Mouse (Mus musculus) heart, adult 18-20 months (tissue): ENCODE results near the gene Nkpd1. TPM values are rescaled to one million over a fixed set of nuclear protein-coding genes. Genes with fewer than 3 reads are reported as not detected.

Source experiments
- DNase-seq, 2 experiments: peaks; one replicate each; pipeline ENCODE4 v3.0.0; 2021 to 2022; ENCODE audit warnings: mixed read lengths in 1 of 2
- total RNA-seq, 2 experiments: library from RNA; stranded (reverse); gene quantifications; 2 replicates each; pipeline ENCODE4 v1.2.3; 2021

The Nkpd1 gene
- total RNA-seq, 2 experiments from 2014 or later: 0.18 TPM; not detected in 1

DNA sequence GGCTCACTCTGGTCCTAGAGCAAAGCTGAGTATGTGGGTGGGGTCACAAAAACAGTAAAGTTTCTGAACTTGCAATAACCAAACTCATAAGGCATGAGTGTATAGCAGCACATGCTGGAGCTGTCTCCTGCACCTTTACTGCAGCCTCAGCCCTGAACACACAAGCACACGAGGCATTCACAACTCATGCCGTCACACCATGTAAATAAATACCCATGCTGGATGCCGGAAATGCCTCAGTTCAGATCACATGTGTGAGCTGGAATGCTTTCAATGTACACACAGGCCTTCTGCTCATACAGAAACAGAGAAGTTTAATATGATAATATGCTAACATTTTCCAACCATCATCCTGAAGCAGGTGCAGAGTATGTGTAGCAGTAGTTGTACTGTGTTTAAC is 28.4 kb downstream of the Nkpd1 start:
- DNase-seq: no peak

DNA sequence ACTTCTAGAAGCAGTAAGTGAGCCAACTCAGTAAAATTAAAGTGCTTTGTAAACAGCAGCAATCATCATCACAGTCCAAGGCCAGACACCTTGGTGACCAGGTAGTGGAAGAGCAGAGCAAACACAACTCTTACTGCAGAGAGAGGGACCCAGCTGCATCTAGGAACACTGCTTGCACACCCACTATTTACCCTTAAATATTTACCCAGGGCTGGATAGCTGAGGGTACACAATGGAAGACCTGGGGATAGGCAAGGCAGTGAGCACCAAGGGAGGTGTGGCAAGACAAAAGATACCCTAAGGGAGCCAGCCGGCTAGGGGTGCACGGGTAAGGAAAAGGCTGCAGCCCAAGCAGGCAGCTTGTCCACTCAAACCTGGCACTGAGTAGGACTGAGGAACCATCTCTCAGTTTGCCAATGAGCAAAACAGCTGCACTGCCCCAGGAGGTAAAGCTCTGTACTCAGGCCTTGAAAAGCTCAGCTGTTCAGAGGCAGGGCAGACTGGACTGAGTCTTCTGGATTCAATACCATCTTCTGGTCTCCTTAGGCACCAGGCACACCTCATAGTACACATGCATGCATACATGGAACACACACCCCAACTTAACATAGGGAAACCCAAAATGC is 29.8 kb downstream of the Nkpd1 start:
- DNase-seq: no peak

DNA sequence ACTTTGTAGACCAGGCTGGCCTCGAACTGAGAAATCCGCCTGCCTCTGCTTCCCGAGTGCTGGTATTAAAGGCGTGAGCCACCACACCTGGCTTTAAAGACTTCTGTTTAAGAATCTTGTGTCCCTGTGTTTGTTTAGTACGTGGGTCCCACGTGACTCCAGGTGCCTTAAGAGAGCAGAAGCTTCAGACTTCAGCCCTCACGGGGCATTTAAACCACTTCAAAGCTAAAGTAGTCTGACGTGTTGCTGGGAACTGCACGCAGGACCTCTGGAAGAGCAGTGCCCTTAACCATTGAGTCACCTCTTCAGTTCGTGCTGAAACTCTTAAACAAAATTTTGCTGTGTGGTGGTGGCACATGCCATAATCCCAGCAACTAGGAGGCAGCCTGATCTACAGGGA is 31.8 kb downstream of the Nkpd1 start:
- no peak for DNase-seq

DNA sequence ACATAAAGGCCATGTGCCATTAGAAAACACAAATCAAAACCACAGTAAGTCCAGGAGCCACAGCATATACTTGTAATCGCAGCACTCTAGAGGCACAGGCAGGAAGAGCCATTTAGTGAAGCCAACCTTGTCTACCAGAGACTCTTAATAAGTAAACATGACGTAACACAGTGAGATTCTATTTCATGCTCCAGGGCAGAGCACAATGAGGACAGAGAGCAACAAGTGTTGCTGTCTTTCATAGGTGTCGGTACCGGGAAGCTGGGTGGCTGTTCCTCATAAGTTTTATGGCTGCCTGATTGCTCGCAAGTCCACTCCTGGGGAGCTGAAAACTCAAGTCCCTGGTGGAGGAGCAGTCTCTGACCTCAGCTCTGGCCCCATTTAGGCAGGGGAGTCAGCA is 34.0 kb downstream of the Nkpd1 start:
- no peak for DNase-seq

DNA sequence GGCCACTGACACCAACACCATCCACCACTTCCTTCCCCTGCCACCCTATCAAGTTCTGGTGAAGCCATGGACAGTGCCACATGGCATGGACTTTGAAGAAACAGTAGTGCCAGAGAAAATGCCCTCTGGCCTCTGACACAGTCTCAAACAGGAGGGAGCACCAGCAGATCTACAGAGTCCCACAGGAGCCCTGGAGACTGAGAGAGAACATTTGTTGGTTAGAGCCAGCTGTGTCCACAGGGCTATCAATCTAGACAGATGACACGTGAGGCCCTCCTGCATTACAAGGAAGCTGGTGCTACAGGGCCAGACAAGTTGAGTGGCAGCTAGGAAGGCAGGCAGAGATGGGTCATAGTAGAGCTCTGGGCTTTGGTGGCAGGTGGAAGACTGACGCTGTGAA is 34.8 kb downstream of the Nkpd1 start:
- DNase-seq: no peak

DNA sequence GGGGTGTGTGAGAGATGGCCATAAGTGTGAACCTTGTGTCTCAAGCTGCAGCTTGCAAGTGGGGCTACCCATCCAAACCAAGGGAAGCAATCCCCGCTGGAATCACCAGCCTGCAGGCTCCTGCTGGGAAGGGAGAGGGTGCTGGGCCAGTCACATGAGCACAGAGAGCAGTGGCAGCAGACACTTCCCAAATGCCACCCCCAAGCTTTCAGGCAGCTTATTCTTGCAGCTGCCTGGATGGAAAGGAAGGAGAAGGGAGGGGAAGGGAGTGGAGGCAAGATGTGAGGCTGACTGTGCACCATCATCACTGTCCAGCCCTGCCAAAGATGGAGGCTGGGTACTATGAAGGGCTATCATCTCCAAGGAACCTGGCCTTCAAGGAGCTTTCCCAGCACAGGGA is 36.5 kb downstream of the Nkpd1 start:
- no peak for DNase-seq

DNA sequence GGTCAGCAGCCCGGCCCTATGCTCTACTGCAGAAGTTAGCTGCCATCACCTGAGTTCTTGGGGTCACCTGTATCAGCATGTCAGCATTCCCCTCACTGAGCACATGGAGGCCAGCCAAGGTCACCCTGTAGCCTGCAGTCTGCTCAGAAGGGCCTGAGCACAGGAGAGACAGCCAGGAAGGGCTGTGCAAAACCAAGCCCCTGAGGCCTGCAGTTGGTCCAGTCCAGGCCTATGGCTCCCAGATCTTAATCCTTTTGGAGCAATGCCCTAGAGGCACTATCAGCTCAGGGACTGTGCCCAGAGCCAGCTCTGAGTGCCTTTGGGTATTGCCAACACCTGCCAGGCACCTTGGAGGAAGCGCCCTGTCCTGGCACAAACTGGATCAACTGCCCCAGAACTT is 39.4 kb downstream of the Nkpd1 start:
- peak in 1 of 2 experiments; percentile 36 for DNase-seq

DNA sequence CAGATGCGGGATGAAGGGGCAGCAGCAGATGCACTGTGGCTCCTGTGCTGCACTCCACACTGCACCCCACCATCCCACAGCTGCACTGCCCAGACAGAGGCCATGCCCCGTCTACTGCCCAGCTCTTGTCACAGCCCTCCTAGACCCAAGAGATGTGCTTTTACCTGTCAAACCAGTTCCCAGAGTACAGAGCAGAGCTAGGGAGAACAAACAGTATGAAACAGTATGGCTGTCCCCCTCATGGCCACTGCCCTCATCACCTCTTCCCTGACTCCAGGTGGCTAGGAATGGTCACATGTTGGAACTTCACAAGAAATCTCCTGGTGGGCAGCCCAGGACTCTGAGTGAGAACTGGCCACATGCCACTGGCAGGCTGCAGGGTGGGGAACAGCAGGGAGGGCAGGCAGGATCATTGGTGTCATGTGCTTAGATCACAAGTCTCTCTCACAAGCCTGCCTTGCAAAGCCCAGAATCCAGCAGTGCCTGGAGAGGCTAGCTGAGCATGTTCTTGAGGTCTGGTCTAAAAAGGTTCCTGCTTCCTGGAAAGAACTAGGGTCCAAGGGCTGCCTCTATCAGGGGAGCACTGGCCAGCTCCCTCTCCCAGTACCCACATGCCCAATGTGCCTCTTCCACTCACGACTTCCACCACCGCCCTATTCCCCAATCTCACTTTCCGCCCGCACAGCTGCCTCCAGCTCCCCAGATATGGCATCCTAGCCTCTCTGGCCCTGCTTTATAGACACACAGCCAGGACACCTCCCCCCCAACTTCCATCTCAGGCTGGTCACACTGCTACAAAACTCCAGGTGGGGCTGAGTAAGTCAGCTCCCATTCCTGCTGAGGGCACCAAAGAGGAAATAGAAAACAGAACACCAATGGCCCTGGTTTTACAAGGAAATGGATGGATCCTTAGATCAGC is 40.6 kb downstream of the Nkpd1 start:
- peak; percentile 56 to 68 for DNase-seq

DNA sequence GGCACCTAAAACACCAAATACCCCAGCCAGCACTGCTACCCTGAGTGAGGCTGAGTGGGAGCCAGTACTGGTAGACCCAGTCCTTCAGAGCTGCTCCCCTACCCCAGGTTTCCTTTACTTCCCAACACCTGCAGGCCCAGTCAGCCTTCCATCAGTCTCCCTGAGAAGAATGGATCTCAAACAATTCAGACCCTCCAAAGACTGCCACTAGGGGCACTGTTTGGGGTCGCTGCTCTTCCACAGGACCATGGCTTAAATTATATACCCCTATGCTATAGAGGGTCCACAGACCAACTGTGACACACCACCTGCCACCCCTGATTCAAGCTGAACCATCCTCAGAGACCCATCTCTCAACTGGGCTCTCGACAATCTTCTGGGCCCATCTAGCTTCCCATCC is 41.3 kb downstream of the Nkpd1 start:
- DNase-seq: no peak

DNA sequence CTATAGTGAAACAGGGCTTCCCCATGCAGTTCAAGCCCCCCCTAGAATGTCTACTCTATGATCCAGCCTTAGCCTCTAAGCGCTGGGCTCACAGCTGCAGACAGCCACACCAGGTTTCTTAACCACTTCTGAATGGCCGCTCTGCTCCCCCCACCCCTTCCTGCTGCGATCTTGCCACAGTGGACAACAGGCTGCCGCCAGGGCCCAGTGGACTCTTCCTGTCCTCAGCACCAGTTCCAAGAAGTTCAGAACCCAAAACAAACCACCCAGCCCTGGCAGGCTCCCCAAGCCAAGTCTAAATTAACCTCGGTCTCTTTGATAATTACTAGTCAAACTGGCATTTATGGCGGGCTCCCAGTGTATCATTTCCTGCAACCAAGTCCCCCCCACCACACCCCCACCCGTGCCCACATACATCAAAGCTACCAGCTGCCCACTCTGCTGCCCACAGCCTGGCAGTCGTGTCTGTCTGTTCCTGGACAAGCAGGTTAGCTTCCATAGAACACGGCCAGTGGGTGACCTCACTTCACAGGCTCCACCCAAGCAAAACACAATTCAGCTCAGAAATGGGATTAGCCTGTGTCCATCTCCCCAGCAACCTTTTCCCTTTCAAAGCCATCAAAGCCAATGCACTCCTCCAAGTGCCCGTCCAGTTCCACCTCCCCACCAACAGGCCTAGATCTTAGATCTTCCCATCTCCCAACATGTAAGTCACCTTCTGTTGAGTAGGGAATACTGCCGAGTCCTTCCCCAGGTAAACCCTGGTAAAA is 43.0 kb downstream of the Nkpd1 start:
- DNase-seq: peak; percentile 30 to 33

DNA sequence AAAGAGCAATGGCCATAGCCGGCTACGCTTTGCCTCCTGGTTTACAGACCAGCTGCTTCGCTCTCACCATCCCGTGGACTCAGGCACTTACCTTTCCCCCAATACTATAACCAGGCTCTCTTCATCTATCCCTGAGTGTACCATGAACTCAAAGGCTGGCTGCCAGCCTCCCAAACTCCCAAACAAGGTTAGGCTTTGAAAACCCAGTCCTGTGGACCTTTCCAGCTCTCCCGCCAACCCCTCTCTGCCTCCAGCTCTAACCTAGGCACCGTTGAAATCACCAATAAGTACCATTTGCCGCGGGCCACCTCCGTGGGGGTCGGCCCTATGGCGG is 43.8 kb downstream of the Nkpd1 start:
- no peak for DNase-seq

DNA sequence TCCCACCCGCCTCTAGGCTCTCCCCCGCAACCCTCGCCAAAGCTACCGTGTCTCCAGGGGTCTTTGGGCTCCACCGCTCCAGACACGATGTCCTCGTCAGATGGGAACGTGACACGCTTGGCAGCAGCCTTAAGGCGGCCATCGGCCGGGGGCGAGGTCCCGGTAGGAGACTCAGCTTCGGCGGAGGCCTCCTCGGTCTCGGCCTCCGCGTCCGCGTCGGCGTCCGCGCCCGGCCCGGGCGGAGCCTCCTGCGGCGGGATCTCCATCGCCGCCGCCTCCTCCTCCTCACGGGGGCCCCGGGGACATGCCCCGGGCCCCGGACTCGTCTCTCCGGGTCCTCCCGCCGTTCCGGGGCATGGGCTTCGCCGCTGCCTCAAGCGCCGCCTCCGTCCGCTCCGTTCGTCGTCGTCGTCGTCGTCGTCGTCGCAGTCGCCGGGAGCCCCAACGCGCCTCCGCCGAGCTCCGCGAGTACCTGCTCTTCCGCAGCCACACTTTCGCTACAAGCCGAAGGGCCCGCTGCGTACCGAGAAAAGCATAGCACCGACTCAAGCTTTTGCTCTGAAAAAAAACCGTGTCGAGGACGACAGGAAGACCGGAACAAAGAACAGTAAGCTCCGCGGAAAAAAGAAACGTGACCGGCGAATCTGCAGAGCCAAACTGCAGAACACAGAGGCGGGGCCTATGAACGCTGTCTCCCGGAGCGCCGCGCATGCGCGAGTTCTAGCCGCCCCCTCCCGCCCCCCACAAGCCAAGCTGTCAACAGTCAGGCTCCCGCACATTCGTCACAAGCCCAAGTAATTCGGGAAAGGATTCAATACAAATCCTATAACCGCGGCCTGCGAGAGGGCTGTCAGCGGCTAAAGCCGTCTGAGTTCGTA is 44.4 kb downstream of the Nkpd1 start:
- peak; percentile 91 to 95 for DNase-seq

DNA sequence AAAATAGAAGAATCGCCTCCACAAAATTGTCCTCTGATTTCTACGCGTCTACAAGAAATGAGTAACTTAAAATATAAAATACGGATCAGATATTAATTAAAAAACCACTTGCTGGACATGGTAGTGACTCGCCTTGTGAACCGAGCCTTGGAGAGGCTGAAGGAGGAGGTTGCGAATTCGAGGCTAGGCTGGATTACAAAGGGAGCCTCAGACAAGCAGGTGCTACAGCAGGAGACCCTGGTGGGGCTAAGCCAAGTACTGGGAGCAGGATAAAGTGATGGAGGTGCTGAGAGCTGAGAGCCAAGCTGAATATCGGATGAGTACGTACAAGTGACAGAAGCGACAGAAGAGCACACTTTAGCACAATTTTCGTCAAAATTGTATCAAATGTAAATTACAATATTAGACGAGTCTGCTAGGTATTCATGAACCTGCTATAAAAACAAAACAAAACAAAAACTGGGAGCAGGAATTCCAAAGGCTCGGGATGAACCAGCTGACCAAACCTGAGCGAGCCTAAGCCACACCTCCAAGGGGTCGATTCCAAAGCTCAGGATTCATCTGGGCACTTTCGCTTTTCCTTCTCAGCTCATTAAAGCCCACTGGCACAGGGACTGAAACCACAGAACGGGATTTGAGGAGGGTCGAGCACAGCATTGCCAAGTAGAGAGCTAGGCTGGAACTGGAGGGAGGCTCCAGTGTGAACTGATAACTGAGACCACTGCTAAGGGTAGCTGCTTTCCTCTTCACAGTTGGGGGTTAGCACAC is 45.2 kb downstream of the Nkpd1 start, which contains the start of gene Ppp1r37:
Gene Ppp1r37, minus strand, starts transcription at position 434 of the 768 bp plus-strand sequence.
- peak; percentile 41 to 45 for DNase-seq

DNA sequence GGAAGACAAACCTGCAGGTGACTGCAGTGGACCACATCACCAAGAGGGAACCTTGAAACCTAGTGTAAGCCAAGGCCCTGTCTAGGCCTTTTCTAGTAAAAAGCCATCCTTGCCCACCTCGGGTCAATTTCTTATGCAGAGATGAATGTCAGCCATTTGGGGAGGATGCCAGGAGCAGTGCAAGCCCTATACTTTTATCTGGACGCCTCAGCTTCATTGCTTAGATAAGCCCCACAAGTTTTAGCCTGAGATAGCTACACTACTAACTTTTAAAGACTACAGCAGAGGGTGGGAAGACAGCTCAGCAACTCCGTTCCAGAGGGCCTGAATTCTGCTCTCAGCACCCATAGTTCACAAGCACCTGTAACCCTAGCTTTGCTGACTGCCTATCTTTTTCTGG is 46.2 kb downstream of the Nkpd1 start:
- DNase-seq: no peak

DNA sequence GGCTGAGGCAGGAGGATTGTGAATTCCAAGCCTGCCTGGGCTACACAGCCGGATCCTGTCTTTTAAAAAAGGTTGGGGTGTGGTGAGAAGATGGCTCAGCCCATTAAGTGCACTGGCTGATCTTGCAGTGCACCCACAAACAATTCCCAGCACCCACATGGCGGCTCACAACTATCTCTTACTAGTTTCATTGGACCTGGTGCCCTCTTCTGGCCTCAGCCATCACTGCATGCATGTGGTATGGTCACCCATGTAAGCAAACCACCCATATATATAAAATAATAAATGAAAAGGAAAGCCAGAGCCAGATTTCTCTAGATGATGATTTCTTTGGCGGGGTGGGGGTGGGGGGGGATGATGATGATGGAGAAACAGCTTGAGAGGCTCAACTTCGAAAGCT is 46.8 kb downstream of the Nkpd1 start:
- DNase-seq: no peak

DNA sequence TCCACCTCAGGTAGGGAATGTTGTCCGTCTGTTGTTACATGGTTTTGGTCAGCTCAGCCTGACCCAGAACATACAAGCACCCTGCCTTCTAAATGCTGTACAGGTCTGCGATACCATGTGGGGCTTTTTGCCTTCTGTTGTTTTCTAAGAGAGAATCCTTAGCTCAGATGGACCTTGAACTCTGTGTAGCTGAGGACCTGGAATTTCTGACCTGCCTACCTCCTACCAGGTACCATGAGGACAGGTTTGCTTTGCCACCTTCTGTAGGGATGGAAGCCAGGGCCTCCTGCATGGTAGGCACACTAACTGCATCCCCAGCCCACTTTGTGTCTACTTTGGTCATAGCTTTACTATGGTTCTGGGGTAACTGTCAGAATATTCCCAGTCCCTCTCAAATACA is 48.2 kb downstream of the Nkpd1 start:
- DNase-seq: no peak

DNA sequence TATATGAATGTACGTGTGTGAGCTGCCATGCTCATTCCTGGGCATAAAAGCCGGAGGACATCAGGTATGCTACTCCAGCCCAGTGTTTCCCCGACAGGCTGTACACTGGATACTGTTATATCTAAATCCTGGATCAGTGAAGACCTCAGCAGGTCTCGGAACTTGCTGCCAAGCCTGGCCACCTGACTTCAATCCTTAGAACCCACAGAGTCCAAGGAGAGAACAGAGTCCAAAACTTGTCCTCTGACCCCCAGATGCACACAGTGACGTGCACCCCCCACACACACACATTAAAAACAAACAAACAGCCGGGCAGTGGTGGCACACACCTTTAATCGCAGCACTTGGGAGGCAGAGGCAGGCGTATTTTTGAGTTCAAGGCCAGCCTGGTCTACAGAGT is 49.8 kb downstream of the Nkpd1 start:
- DNase-seq: no peak

DNA sequence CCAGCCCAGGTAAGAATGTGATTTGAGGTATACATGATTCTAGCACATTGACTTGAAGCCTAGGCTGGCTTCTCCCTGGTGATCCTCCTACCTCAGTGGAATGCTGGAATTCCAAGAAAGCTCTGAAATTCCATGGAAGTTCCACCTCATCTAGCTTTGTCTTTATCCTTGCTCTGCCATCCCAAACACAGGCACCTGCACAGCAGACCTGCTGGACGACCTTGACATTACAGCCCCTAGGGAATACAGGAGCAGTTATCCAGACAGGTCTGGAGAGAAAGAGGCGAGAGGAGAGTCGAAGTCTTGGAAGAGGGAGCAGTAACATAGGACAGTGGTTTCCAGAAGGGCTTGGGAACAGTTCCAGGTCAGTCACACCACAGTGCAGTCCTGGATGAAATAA is 52.0 kb downstream of the Nkpd1 start:
- DNase-seq: no peak

DNA sequence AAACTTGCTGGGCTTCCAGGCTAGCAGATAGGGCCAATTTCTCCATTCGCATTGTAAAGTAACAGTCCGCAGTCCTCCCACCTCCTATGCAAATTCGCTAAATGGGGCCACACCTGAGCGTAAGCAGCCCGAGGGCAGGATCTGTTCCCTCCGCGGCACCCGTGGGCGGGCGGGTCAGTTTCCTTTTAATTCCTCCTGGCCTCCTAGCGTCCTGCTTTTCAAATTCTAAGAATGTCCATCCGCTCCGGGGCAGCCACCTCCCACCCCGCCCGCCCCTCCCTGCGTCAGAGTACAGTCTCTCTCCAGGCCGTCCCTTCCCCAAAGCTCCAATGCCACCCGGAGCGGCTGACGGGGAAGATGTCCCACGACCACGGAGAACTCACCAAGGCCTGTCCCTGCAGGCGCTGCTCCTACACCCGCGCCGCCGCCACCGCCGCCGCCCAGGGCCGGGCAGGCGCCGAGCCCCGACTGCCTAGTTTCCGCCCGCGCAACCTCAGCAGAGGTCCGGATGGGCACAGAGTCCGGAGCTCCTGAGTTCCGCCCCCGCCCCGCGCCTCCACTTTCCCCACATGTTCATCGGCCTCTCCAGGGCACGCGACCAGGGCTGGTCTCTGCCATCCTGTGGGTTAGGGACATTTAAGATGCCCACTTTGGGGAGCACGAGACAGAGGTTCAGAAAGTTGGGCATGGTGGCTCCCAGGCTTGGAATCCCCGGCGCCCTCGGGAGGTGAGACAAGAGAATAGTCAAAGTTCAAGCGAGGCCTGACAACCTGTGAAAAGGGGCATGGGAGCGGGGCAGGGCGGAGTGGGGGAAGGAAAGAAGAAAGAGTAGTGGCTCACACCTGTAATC is 55.5 kb downstream of the Nkpd1 start:
- DNase-seq: peak; percentile 84 to 89

DNA sequence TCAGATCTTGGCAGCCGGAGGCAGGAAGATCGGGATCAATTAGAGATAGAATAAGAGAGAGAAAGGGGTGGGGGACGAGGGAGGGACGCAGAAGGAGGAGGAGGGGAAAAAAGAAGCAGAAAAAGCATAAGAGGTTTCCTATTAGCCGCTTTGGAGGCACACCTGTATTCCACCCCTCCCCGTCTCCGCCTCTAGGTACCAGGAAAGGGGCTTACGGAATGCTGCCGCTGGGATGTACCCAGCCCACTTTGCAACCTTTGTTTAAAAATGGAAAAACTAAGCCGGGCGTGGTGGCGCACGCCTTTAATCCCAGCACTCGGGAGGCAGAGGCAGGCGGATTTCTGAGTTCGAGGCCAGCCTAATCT is 56.1 kb downstream of the Nkpd1 start:
- DNase-seq: no peak
